Mouse (Mus musculus): ENCODE measurements around the gene Anxa5.

DNA sequence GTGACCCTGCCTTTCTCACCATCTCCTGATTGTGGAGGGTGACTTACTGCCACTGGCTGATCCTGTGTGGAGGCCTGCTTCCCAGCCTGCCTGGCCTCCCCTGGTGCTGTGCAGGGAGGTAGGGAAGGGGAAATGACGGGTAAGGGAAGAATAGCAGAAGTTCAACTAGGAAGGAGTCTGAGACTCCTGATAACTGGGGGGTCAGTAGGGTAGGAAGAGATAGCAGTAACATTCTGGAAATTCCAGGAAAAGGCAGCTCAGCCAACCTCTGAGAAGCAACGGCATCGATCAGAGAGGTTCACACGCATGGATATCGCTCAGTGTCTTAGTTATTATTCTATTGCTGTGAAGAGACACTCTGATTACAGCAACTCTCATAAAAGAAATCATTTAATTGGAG, 15.8 kb upstream of the Anxa5 start:
- TF ChIP-seq ZC3H11A (IDR thresholded peaks at IDR 0.05; ENCODE audit: borderline replicate concordance, low read depth, low read length) (no peak), MAFK (IDR thresholded peaks at IDR 0.05; ENCODE audit: insufficient read depth, low read depth, low read length) (no peak), CHD2 (IDR thresholded peaks at IDR 0.05; ENCODE audit: low read depth, low read length) (no peak), HCFC1 (IDR thresholded peaks at IDR 0.05; ENCODE audit: borderline replicate concordance, insufficient read depth, low read length) (no peak)

Data from ES-E14 (cell line).